Mouse (Mus musculus) left cerebral cortex, adult 18-20 months (tissue): ENCODE results near the gene St6galnac1. TPM values are rescaled to one million over a fixed set of nuclear protein-coding genes. Genes with fewer than 3 reads are reported as not detected.

Experiments
- DNase-seq, 2 experiments: peaks; one replicate each; pipeline ENCODE4 v3.0.0; 2021 to 2022; ENCODE audit warnings: low spot score in 2 of 2, mixed read lengths in 1 of 2
- long read RNA-seq, 2 experiments: library from polyadenylated mRNA; stranded (forward); transcript quantifications; one replicate each; pipeline ENCODE4 v2.0.0; 2021
- total RNA-seq, 2 experiments: library from RNA; stranded (reverse); gene quantifications; 2 replicates each; pipeline ENCODE4 v1.2.3; 2021

The St6galnac1 gene
- not detected for total RNA-seq
- long read RNA-seq, experiment 1, result 0 reads
- long read RNA-seq, experiment 2, result 0 reads

DNA sequence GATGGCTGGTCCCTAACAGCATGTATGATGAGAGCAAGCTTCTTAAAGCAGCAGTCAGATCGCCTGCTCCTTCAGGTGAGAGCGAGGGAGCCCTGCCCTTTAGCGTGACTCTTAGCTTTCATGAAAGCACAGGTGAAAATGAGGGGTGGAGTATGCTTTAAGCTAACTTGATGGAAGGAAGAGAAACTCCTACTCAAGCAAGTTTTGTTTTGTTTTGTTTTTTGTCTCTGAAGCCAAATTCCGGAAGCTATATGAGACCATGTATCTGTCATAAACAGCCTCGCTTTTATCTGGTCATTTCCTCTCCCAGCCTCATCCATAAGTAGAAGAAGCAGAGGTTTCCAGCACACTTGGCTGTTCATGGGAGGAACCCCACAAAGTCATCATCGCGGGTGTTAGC is at the start of gene St6galnac1:
TSS of gene St6galnac1 (minus strand) at position 101 of the 400 bp plus-strand sequence.
- DNase-seq, result no peak

DNA sequence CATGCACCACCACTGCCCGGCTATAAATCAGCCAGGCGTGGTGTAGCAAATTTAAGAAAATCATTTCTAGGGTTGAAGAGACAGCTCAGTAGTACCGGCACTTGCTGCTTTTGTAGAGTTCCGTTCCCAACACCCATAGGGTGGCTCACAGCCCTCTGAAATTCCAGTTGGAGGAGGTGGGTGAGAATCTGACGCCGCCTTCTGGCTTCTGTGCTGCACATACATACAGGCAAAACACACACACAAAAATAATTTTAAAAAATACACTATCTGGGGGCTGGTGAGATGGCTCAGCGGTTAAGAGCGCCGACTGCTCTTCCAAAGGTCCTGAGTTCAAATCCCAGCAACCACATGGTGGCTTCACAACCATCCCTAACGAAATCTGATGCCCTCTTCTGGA is 48.6 kb upstream of the St6galnac1 start:
- DNase-seq, result peak in 1 of 2 experiments; percentile 46

DNA sequence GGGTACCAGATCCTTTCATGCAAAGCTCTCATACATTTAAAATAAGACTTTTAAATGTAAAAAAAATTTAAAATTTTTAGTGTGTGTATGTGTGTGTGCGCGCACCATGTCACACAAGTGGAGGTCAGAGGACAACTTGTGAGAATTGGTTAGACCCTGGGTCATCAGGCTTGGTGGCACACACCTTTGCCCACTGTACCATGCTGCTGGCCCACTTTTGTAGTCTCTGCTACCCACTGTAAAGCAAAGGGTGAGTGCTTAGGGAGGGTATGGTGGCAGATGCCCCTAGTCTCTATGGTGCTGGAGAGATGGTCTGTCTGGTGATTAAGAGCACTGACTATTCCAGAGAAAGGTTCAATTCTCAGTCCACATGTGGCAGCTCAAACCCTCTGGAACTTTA is 47.9 kb upstream of the St6galnac1 start:
- DNase-seq, result no peak

- DNase-seq, result peak in 1 of 2 experiments; percentile 61
These were observed 47.3 kb upstream of the St6galnac1 start for GRCm38 (mm10) chr11:116822626-116823025.

- DNase-seq, result no peak
These were observed 46.9 kb upstream of the St6galnac1 start for GRCm38 (mm10) chr11:116822215-116822614.

GRCm38 (mm10) chr11:116821057-116821940 is 46.0 kb upstream of the St6galnac1 start:
- no peak for DNase-seq

GRCm38 (mm10) chr11:116819932-116820593 is 44.8 kb upstream of the St6galnac1 start:
- no peak for DNase-seq

DNA sequence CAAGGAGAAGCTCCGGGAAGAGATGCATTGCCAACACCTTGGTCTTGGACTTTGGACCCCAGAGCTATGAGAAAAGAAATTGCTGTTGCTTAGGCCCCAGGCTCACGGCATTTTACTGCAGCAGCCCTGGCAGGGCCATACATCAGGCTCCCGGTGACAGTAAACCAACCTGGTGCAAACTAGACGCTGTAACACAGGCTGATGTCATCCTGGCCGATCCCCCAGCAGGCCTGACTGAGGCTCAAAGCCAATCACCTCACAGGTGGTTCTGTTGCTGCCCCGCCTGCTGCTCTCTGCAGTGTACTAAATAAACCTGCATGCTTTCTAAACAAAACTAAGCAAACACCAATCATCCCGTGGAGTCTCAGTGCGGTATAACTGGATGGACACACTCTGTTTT is 43.4 kb upstream of the St6galnac1 start:
- DNase-seq, result no peak

DNA sequence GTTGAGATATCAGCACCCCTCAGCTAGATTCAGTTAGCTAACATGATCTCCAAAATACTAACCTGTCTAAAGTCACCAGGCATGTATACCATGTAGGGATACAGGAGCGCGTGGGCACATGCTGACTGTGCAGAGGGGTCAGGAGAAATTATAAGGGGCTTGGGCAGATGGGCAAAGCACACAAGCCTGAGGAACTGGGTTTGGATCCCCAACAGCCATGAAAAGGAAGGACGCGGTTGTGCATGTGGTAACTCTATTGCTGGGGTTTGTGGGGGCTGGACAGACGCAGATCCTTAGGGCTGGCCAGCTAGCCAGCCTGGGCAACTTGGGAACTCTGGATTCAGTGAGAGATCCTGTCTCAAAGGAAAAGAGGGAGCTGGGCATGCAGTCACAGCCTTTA is 42.3 kb upstream of the St6galnac1 start:
- no peak for DNase-seq

DNA sequence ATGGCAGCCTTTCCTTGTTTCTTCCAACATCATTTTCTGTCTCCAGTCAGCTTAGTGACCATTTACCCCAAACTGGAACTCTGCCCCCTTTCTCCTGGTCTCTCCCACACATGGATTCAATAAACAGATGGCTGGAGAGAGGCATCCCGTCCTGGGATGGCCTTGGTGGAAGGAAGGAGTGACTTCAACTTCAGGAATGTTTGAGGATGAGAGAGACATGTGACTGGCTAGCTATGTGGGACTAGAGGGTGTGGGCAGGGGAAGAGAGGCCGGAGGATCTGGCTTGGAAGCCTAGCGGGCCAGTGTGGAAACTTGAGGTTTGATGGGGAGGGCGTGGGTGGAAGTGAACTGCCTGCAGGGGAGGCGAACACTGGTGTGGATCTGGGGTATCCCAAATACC is 41.5 kb upstream of the St6galnac1 start:
- no peak for DNase-seq

- DNase-seq, result no peak
These were observed 39.6 kb upstream of the St6galnac1 start for GRCm38 (mm10) chr11:116814884-116815415.

- no peak for DNase-seq
These were observed 39.0 kb upstream of the St6galnac1 start for GRCm38 (mm10) chr11:116814076-116814883.

- DNase-seq, result no peak
These were observed 38.3 kb upstream of the St6galnac1 start for GRCm38 (mm10) chr11:116813610-116814009.

DNA sequence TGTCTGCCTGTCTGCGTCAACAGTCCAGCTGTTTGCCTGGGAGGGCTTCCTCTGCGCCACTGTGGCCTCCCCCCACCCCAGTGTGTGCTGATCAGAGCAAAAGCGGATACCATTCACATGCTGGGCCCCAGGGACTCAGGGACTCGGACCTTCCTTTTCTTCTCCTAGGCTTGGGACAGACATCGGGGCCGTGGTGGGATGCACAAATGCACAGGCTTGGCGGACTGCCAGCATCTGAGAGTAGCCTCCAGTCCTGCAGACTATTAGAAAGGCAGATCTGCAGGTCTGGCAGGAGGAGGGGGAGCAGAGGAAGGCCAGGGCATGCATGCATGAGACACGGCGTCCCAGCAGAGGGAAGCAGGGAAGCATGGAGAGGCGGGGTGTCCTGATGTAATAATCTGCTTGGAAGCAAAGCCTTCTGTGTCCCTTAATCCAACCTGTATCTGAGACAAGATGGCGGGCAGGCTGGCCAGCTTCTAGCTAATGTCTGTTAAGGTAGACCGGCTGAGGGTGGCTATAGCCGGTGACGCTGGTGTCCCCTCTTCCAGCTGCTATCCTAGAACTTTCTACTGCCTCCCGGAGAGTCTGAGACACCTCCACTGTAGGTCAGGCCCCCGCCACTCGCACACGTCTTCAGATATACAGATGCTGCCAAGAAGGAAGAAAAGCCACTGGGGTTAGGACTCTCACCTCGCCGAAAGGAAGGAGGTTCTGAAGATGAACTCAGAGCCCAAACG is 37.7 kb upstream of the St6galnac1 start:
- DNase-seq, result no peak

DNA sequence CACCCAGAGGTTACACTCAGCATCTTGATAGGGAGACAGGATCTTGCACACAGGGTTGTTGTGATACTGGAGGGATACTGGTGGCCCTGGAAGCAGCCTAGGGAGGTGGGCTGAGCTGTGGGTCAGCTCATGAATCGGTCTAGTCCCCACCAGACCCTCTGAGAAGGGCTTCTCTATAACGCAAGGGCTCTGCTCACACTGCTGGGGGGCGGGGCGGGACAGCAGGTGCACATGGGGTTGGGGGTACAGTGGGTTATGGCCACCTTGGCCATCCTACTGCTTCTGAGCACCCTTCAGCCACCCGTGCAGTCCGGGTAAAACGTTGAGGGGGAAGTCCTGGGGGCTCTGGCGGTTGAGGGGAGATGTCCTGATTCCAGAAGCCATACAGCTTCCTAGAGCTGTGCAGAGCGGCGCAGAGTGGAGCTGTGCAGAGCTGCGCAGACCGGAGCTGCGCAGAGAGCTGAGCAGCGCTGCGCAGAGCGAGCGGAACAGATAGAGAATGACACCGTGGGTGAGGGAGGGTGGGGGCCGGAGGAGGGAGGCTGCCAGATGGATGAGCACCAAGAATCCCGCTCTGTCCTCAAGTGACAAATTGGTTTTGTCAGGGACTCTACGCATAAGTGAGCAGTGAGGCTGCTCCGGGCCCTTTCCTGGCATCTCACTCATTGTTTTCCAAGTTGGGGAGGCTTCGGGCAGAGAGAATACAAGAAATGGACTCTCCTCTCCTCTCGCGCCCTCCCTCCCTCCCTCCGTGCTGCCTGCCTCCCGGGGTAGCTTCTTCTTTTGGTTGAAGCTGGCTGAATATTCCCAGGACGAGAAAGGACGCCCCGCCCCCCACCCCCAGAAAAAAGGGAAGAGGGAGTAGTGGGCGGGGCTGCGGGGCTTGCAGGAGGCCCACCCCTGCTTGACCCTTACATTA is 35.9 kb upstream of the St6galnac1 start:
- DNase-seq, result peak; percentile 72 to 85

DNA sequence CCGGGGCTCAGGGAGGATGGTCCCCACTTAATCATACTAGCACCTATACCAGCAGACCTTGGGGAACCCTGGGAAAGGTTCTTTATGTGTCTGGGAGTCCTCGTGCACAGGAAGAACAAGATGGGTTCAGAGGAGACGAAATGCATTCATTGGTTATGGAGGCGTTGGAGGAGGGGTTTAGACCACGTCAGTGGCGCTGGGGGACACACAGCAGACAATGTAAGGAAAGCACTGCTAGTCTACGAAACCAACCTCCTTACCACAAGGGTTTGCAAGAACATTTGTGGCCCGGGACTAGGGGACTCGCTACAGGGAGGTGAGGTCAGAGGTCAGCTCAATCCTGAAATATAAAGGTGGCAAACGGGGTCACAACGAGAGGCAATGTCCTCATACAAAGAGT is 35.2 kb upstream of the St6galnac1 start:
- DNase-seq, result no peak

- no peak for DNase-seq
These were observed 34.2 kb upstream of the St6galnac1 start for GRCm38 (mm10) chr11:116809520-116809919.

- DNase-seq, result no peak
These were observed 33.6 kb upstream of the St6galnac1 start for GRCm38 (mm10) chr11:116808811-116809395.
